Mouse (Mus musculus) cerebellum, adult 2 months (tissue): Measurements from ENCODE around the gene Ulk1.

Source experiments
- CTCF ChIP-seq: fragments of 200-500 bp; IDR thresholded peaks from 2 replicates; pipeline ENCODE4 v1.5.1; 2011; ENCODE audit warnings: low read depth, mild to moderate bottlenecking, control low read depth, low read length, moderate library complexity, borderline replicate concordance; ENCODE audit not compliant: insufficient read depth
- POLR2A ChIP-seq: fragments of 200-500 bp; IDR thresholded peaks from 2 replicates; pipeline ENCODE4 v1.6.1; 2011; ENCODE audit warnings: low read length, control low read depth, borderline replicate concordance; ENCODE audit not compliant: insufficient read depth

DNA sequence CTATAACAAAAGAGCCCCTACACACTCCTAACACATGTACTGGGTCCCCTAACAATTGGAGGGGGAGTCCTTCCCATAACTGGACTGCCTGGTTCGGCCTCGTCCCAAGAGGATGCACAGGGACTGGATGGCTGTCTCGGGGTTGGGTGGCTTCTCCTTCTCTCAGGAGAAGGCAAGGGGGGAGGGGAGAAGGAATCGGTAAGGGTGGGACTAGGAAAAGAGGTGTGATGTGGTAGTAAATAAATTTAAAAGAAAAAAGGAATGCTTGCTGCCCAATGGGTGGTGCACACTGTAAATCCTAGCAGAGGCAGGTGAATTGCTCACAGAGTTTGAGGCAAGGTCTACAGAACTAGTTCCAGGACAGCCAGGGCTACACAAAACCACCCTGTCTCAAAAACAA lies 3.7 kb downstream of the Ulk1 start:
- TF ChIP-seq POLR2A (no peak), CTCF (no peak)
